ENCODE assay signal across 8 mouse cellular contexts in the genomic region with DNA sequence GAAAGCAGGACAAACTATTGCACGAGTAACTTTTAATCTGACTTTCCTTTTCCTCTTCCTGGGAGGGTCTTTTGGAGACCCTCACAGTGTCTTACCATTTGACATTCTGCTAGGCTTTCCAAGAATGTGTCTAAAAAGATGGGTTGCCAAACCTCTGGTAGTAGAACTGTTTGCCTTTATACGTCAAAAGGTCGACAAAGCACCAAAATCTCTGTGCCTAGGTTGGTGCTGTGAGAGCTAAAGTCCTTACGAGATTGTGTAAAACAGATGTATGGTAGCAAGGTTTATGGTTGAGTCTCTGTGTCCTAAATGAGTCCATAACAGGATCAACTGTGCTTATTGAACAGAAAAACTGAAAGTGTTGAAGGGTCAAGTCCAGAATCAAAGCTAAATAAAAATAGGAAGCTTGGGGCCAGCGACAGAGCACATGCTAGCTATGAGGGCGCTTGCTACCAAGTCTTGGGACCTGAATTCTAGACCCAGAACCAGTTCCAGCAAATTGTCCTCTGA. TPM values are rescaled to one million over a fixed set of nuclear protein-coding genes. Genes with fewer than 3 reads are reported as not detected.
A peak's percentile ranks its signal among the peaks of the same experiment; 100 is the strongest.
DNase-seq lines count a peak whose midpoint lies in the region; ATAC-seq and TF ChIP-seq lines count a peak whose summit lies in the region.

No protein-coding gene starts in this region.

- H3K4me1 ChIP-seq in embryonic facial prominence, embryonic 12.5 days, result peaks cover 15% of the 10 kb centered on the region
- peaks cover 10% of the 10 kb centered on the region; the same call in 1 of the 2 replicates for H3K4me1 ChIP-seq in intestine, embryonic 15.5 days (replicated peaks)
- H3K4me1 ChIP-seq in neural tube, embryonic 13.5 days (replicated peaks), result peaks cover 19% of the 10 kb centered on the region

- WGBS in embryonic facial prominence, embryonic 12.5 days, result 71% methylated on average over 6 of the region's 6 CpGs
- 60% methylated on average over 6 of the region's 6 CpGs for WGBS in intestine, embryonic 15.5 days
- WGBS in neural tube, embryonic 13.5 days, result 77% methylated on average over 6 of the region's 6 CpGs

- H3K4me2 ChIP-seq in embryonic facial prominence, embryonic 12.5 days (replicated peaks), result peak overlapping the region; percentile 65
- H3K4me2 ChIP-seq in intestine, embryonic 15.5 days (replicated peaks), result peak overlapping the region; percentile 91
- peak overlapping the region; percentile 97 for H3K4me2 ChIP-seq in neural tube, embryonic 13.5 days

- no peak for ATAC-seq in embryonic facial prominence, embryonic 12.5 days (ENCODE audit: insufficient number of reproducible peaks, insufficient read depth, low FRiP score, low TSS enrichment)
- ATAC-seq in intestine, embryonic 15.5 days, result no peak
- no peak for ATAC-seq in neural tube, embryonic 13.5 days (ENCODE audit: low read depth)

- H3K27ac ChIP-seq in layer of hippocampus, adult 2 months, result peak overlapping the region; percentile 94
- H3K27ac ChIP-seq in embryonic facial prominence, embryonic 12.5 days, result no peak overlapping the region
- H3K27ac ChIP-seq in intestine, embryonic 15.5 days, result no peak overlapping the region
- H3K27ac ChIP-seq in neural tube, embryonic 13.5 days (replicated peaks), result no peak overlapping the region; the same call in 1 of the 2 replicates

- TF ChIP-seq CTCF in layer of hippocampus, adult 2 months (conservative IDR thresholded peaks at IDR 0.05), result no peak

- H3K9ac ChIP-seq in embryonic facial prominence, embryonic 12.5 days, result no peak overlapping the region
- peak overlapping the region; percentile 88; the same call in 1 of the 2 replicates for H3K9ac ChIP-seq in intestine, embryonic 15.5 days
- H3K9ac ChIP-seq in neural tube, embryonic 13.5 days, result peak overlapping the region; percentile 86

- H3K4me3 ChIP-seq in layer of hippocampus, adult 2 months, result no peak overlapping the region; the same call in 1 of the 2 replicates
- peak overlapping the region; percentile 88; the same call in 1 of the 2 replicates for H3K4me3 ChIP-seq in embryonic facial prominence, embryonic 12.5 days
- H3K4me3 ChIP-seq in intestine, embryonic 15.5 days (replicated peaks), result 0 out of 2 replicates have a peak overlapping the region, but pooled peaks have one; percentile 64
- H3K4me3 ChIP-seq in neural tube, embryonic 13.5 days, result peak overlapping the region; percentile 77

- H3K27me3 ChIP-seq in embryonic facial prominence, embryonic 12.5 days, result no peaks in the 10 kb centered on the region
- H3K27me3 ChIP-seq in intestine, embryonic 15.5 days (replicated peaks), result no peaks in the 10 kb centered on the region
- no peaks in the 10 kb centered on the region for H3K27me3 ChIP-seq in neural tube, embryonic 13.5 days

- no peaks in the 10 kb centered on the region for H3K9me3 ChIP-seq in embryonic facial prominence, embryonic 12.5 days
- H3K9me3 ChIP-seq in intestine, embryonic 15.5 days, result no peaks in the 10 kb centered on the region
- no peaks in the 10 kb centered on the region for H3K9me3 ChIP-seq in neural tube, embryonic 13.5 days

- H3K36me3 ChIP-seq in embryonic facial prominence, embryonic 12.5 days, result no peaks in the 10 kb centered on the region
- H3K36me3 ChIP-seq in intestine, embryonic 15.5 days, result no peaks in the 10 kb centered on the region
- H3K36me3 ChIP-seq in neural tube, embryonic 13.5 days, result no peaks in the 10 kb centered on the region

- DNase-seq in layer of hippocampus, adult 2 months (ENCODE audit: low spot score in 2 of 2), result no peak
- DNase-seq in layer of hippocampus, postnatal 14 days (ENCODE audit: low spot score in 2 of 2), result no peak
- DNase-seq in ovary, postnatal 10 days (ENCODE audit: low spot score), result no peak
- DNase-seq in thymus, postnatal 0 days (ENCODE audit: low spot score), result no peak
- no peak for DNase-seq in embryo, embryonic 10 days (ENCODE audit: low spot score)

RNA-seq across cellular contexts. Expression of a gene that starts 0.8 kb away (rescaled TPM):
- total RNA-seq in layer of hippocampus, adult 2 months (2021), result 10 to 100 TPM; 17.4 to 21.5 TPM
- total RNA-seq in layer of hippocampus, postnatal 14 days (2021), result 10 to 100 TPM; 15.5 to 16.2 TPM
- polyA plus RNA-seq in embryonic facial prominence, embryonic 12.5 days (2016; fragmentation: Nextera tagmentation; extraction: Ambion mirVana), result 44.0 and 44.8 TPM in 2 replicates
- 40.5 and 42.4 TPM in 2 replicates for polyA plus RNA-seq in intestine, embryonic 15.5 days (2015; fragmentation: Nextera tagmentation; extraction: Ambion mirVana)
- polyA plus RNA-seq in neural tube, embryonic 13.5 days (2015; fragmentation: Nextera tagmentation; extraction: Ambion mirVana), result 8.1 and 9.8 TPM in 2 replicates
- 20.1 and 20.7 TPM in 2 replicates for polyA plus RNA-seq in thymus, postnatal 0 days (2015; fragmentation: Nextera tagmentation; extraction: Ambion mirVana)

RNA-seq across cellular contexts. Expression of a gene that starts 21.5 kb away (rescaled TPM):
- 1 to 10 TPM; 7.6 to 9.6 TPM for total RNA-seq in layer of hippocampus, adult 2 months (2021)
- 1 to 10 TPM; 7.1 to 7.2 TPM for total RNA-seq in layer of hippocampus, postnatal 14 days (2021)
- 4.6 and 4.8 TPM in 2 replicates for polyA plus RNA-seq in embryonic facial prominence, embryonic 12.5 days (2016; fragmentation: Nextera tagmentation; extraction: Ambion mirVana)
- polyA plus RNA-seq in intestine, embryonic 15.5 days (2015; fragmentation: Nextera tagmentation; extraction: Ambion mirVana), result 2.9 and 4.4 TPM in 2 replicates
- polyA plus RNA-seq in neural tube, embryonic 13.5 days (2015; fragmentation: Nextera tagmentation; extraction: Ambion mirVana), result 5.4 and 8.9 TPM in 2 replicates
- 12.3 and 16.2 TPM in 2 replicates for polyA plus RNA-seq in thymus, postnatal 0 days (2015; fragmentation: Nextera tagmentation; extraction: Ambion mirVana)
